Mouse (Mus musculus): Measurements from ENCODE around the gene BC005624. TPM values are rescaled to one million over a fixed set of nuclear protein-coding genes. Genes with fewer than 3 reads are reported as not detected.

The BC005624 gene
- 64.4 TPM in 2 replicates for polyA plus RNA-seq (2015; fragmentation: Nextera tagmentation; extraction: Ambion mirVana)

DNA sequence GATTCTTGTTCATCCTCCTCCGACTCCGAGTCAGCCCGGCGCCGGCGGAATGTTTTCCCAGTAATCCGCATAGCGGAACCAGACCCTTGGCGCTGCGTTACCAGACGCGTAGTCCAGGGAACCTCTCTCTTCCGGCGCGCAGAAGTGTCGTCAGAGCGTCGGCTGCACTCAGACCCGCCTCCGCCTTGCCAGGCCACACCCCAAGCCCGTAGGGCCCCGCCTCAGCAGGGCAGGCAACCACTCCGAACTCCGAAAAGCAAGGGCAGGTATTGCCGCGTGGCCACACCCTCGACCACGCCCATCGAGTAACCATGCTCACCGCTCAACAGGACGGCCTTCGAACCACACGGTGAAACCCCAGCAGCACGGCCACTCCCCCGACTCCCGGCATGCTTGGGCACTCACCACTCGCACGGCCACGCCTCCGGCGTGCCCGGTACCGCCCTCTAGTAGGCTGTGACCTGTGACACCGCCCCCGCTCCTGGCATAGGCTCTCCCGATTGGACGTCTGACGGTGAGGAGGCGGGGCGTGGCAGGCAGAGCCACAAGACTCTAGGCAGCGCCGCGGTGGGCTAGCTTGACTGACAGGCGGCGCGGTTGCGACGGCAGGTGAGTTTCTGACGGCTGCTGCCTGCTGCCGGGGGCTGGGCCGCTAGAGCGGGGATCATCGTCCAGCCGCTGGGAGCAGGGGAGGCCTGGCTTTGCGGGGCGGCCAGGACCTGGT, at the start of gene BC005624, which contains the start of gene Usp20:
TSS of gene BC005624 (minus strand) at position 412 of the 724 bp plus-strand sequence.
TSS of gene Usp20 (plus strand) at position 490 of the 724 bp plus-strand sequence.
- Histone ChIP-seq H3K4me2 (replicated peaks) (peak within 1 kb of the TSS; percentile 80), H3K4me1 (peaks cover 25% of the 10 kb centered on the region), H3K36me3 (peaks cover 30% of the 10 kb centered on the region), H3K4me3 (replicated peaks) (peak within 1 kb of the TSS; percentile 81), H3K9me3 (replicated peaks) (no peaks in the 10 kb centered on the region), H3K9ac (peak within 1 kb of the TSS; percentile 55), H3K27me3 (no peaks in the 10 kb centered on the region), H3K27ac (replicated peaks) (peak within 1 kb of the TSS; percentile 59)
- WGBS = under 1% methylated on average over 66 of the region's 66 CpGs
- ATAC-seq (ENCODE audit: insufficient number of reproducible peaks, low FRiP score, low TSS enrichment, low read depth) = peak; percentile 99

DNA sequence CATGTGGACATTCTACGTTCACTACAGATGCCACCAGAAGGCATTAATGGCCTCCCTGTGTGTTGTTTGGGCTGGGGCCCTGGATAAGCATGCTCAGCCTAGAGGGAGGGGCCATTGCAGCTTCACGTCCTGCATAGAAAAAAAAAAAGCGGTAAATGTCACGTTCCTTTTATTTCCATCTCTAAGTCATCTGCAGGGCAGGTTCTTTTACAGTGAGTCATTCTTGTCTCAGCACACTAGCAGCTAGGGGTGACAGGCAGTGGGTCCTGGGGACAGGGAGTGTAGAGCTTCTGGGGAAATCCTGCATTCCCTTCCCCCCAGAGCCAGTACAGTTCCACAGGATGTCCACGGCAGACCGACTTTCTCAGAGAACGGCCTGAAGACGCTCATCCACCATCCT, 44.6 kb upstream of the BC005624 start:
- no peaks in the 10 kb centered on the region for H3K9me3 ChIP-seq (replicated peaks)
- H3K4me2 ChIP-seq (replicated peaks) = no peak overlapping the region
- H3K27me3 ChIP-seq = no peaks in the 10 kb centered on the region
- H3K4me3 ChIP-seq (replicated peaks) = no peak overlapping the region
- peaks cover 7% of the 10 kb centered on the region; the same call in 1 of the 2 replicates for H3K4me1 ChIP-seq
- 0 out of 2 replicates have a peak, but pooled peaks have one; percentile 52 for ATAC-seq (ENCODE audit: insufficient number of reproducible peaks, low FRiP score, low TSS enrichment, low read depth)
- H3K27ac ChIP-seq (replicated peaks) = no peak overlapping the region
- H3K36me3 ChIP-seq = peaks cover 34% of the 10 kb centered on the region
- no peak overlapping the region for H3K9ac ChIP-seq
- WGBS = 45% methylated on average over 8 of the region's 8 CpGs

DNA sequence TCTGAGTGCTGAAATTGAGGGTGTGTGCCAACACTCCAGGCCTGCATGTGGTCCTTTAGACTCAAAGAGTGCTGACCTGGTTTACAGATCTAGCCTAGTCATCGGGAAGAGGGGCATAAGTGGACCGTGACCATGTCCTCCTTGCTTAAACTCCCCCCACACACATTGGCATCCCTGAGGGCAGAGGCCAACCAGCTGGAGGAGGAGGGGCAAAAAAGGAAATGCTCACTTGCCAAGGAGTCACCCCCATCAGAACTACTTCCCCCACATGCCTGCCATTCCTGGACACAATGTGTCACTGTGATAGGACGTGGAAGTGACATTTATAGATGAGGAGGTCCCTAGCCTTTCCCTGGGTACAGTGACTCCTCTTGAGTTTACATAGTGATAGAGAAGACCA, 43.5 kb upstream of the BC005624 start:
- WGBS = 73% methylated on average over 3 of the region's 3 CpGs
- H3K27me3 ChIP-seq = no peaks in the 10 kb centered on the region

DNA sequence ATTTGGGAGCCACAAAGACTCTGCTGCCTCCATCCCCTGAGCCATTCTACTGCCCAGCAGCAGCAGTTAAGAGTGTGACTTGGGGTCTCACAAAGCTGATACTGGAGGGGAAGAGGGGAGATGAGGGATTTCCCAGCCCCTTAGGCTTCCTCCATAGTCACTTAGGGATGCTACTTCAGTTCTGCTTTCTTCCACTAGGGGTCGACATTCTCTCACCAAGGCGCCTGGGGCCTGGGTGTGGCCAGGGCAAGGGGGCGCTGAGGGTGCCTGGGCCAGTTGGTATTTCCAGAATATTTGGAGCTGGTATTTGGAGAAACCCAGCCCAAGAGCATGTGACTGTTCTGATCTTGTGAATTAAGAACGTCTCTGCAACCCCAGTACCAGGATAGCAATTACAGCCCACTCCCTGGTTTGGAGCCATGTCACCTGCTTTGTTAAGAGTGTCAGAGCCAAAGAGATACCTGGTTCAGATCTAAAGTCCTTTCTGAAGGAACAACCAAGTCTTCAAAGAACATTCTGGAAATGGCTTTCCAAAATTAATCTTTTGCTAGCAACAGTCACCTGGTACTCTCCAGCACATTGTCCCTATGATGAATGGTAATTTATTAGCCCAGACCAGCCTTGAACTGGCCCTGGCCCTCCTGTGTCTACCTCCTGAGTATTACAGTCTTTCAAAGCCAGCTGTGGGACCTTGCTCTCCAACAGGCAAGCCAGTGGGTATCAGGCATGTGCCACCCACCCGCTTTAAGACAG, 42.8 kb upstream of the BC005624 start:
- Histone ChIP-seq H3K27ac (replicated peaks) (no peak overlapping the region), H3K36me3 (peaks cover 42% of the 10 kb centered on the region), H3K9ac (no peak overlapping the region), H3K9me3 (replicated peaks) (no peaks in the 10 kb centered on the region), H3K27me3 (no peaks in the 10 kb centered on the region), H3K4me2 (replicated peaks) (no peak overlapping the region), H3K4me3 (replicated peaks) (no peak overlapping the region), H3K4me1 (peaks cover 7% of the 10 kb centered on the region; the same call in 1 of the 2 replicates)
- no peak for ATAC-seq (ENCODE audit: insufficient number of reproducible peaks, low FRiP score, low TSS enrichment, low read depth)
- 28% methylated on average over 5 of the region's 5 CpGs for WGBS

More for the DNA sequence above, 43.5 kb upstream of the BC005624 start:
- ATAC-seq (ENCODE audit: insufficient number of reproducible peaks, low FRiP score, low TSS enrichment, low read depth) = no peak
- Histone ChIP-seq H3K4me1 (peaks cover 7% of the 10 kb centered on the region; the same call in 1 of the 2 replicates), H3K9me3 (replicated peaks) (no peaks in the 10 kb centered on the region), H3K36me3 (peaks cover 41% of the 10 kb centered on the region), H3K9ac (no peak overlapping the region), H3K4me3 (replicated peaks) (no peak overlapping the region), H3K4me2 (replicated peaks) (no peak overlapping the region), H3K27ac (replicated peaks) (no peak overlapping the region)

DNA sequence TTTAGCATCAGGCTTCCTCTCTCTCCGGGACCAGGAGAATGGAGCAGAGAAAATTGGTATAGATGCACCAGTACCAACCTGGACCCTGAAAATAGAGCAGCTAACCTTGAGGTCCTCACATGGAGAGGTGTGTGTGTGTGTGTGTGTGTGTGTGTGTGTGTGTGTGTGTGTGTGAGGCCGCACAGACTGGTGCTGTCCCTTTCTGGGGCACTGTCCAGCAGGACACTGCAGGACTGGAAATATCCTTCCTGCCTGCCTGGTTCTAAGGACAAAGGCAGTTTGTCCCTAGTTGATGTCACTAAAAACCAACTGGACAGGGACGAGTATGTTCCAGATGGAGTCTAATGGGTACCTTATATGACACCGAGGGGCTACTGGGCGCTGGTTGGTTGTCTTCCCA, 41.9 kb upstream of the BC005624 start:
- peaks cover 7% of the 10 kb centered on the region; the same call in 1 of the 2 replicates for H3K4me1 ChIP-seq
- H3K9ac ChIP-seq = no peak overlapping the region
- WGBS = 73% methylated on average over 5 of the region's 5 CpGs
- no peaks in the 10 kb centered on the region for H3K27me3 ChIP-seq
- no peak overlapping the region for H3K4me3 ChIP-seq (replicated peaks)
- no peak overlapping the region for H3K27ac ChIP-seq (replicated peaks)
- no peak overlapping the region for H3K4me2 ChIP-seq (replicated peaks)
- no peaks in the 10 kb centered on the region for H3K9me3 ChIP-seq (replicated peaks)
- H3K36me3 ChIP-seq = peaks cover 46% of the 10 kb centered on the region
- ATAC-seq (ENCODE audit: insufficient number of reproducible peaks, low FRiP score, low TSS enrichment, low read depth) = no peak

DNA sequence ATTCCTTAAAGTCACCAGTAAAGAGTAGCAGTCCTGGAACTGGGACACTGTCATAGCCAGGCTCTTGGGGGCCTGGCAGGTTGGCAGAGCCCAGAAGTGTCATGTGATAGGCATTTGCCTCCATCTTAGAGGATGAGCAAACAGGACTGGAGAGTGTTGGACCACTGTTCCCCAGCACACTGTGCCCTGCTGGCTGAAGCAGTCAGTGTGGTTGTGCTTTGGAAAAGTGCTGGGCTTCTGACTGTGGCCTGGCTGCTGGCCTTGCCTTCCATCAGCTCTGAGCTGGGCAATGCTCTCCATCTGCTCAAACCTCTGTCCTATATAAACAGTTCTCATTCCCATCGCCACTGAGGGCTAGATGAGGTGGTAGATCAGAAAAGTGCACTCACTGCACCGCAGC, 38.2 kb upstream of the BC005624 start:
- H3K9ac ChIP-seq = no peak overlapping the region
- WGBS = 92% methylated on average over 2 of the region's 2 CpGs
- peaks cover 62% of the 10 kb centered on the region for H3K36me3 ChIP-seq
- H3K27ac ChIP-seq (replicated peaks) = no peak overlapping the region
- no peaks in the 10 kb centered on the region for H3K9me3 ChIP-seq (replicated peaks)
- H3K4me3 ChIP-seq (replicated peaks) = no peak overlapping the region
- no peak overlapping the region for H3K4me2 ChIP-seq (replicated peaks)
- peaks cover 4% of the 10 kb centered on the region; the same call in 1 of the 2 replicates for H3K4me1 ChIP-seq
- H3K27me3 ChIP-seq = no peaks in the 10 kb centered on the region
- no peak for ATAC-seq (ENCODE audit: insufficient number of reproducible peaks, low FRiP score, low TSS enrichment, low read depth)

DNA sequence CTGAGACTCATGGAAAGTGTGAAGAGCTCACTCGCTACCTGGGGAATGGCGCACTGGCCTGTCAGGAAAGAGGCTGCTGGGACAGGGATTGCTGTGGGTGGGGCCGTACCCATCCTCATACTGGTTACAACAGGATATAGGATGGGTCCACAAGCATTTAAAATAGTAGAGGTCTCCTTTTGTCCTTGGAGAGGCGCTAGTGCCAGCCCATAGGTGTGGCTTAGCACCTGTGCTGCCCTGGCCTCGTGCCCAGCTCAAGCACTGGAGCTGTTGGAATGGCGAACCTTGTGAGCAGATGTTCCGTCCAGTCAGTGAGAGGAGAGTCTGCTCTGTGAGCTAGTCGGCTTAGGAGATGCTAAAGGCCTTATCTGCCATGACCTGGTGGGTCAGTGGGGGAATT, 37.0 kb upstream of the BC005624 start:
- no peak for ATAC-seq (ENCODE audit: insufficient number of reproducible peaks, low FRiP score, low TSS enrichment, low read depth)
- no peak overlapping the region for H3K9ac ChIP-seq

DNA sequence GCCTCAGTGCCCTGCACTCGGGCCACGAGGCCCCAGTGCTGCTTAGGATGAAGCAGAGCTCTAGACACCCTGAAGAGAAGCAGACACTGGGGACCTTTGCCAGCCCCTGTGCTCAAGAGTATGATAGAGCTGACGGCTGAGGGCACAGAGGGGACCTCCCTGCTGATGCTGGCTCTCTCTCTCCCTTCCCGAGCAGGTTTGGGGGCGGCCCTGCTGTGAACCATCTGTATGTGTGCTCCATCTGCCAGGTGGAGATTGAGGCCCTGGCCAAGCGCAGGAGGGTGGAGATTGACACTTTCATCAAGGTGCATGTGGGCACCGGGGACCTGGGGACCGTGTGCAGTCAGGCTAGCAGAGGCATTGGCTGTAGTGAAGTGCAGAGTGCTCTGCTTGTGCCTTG, 36.5 kb upstream of the BC005624 start:
- no peak for ATAC-seq (ENCODE audit: insufficient number of reproducible peaks, low FRiP score, low TSS enrichment, low read depth)
- no peak overlapping the region for H3K27ac ChIP-seq (replicated peaks)
- no peak overlapping the region for H3K4me2 ChIP-seq (replicated peaks)
- H3K9me3 ChIP-seq (replicated peaks) = no peaks in the 10 kb centered on the region
- no peak overlapping the region for H3K9ac ChIP-seq
- H3K27me3 ChIP-seq = no peaks in the 10 kb centered on the region
- 88% methylated on average over 8 of the region's 8 CpGs for WGBS
- no peaks in the 10 kb centered on the region for H3K4me1 ChIP-seq
- no peak overlapping the region for H3K4me3 ChIP-seq (replicated peaks)
- H3K36me3 ChIP-seq = peaks cover 67% of the 10 kb centered on the region

More for the DNA sequence above, 37.0 kb upstream of the BC005624 start:
- Histone ChIP-seq H3K4me1 (no peaks in the 10 kb centered on the region), H3K36me3 (peaks cover 64% of the 10 kb centered on the region), H3K4me3 (replicated peaks) (no peak overlapping the region), H3K9me3 (replicated peaks) (no peaks in the 10 kb centered on the region), H3K27me3 (no peaks in the 10 kb centered on the region), H3K27ac (replicated peaks) (no peak overlapping the region), H3K4me2 (replicated peaks) (no peak overlapping the region)
- WGBS = 77% methylated on average over 8 of the region's 8 CpGs

DNA sequence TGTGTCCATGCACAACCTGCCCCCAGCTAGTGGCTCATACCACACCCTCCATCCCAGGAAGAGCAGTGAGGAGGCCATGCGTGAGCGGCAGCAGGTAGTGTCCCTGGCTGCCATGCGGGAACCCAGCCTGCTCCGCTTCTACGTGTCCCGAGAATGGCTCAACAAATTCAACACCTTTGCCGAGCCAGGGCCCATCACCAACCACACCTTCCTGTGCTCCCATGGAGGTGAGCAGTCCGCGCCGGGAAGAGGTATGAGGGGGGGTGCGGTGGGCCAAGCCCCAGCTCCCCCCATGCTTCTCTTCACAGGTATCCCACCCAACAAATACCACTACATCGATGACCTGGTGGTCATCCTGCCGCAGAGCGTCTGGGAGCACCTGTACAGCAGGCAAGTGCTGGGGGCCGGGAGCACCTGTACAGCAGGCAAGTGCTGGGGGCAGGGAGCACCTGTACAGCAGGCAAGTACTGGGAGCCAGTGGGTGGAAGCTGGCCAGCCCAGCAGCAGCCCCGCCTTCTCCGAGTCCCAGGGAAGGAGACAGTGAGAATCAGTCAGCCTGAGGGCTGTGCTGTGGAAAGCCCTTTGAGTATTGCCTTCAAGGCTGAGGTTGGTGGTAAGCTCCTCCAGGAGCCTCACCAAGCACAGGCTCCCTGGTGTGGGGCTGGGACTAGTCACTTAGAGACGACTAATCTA, 35.8 kb upstream of the BC005624 start:
- H3K27ac ChIP-seq (replicated peaks) = no peak overlapping the region
- no peak for ATAC-seq (ENCODE audit: insufficient number of reproducible peaks, low FRiP score, low TSS enrichment, low read depth)
- no peak overlapping the region for H3K4me3 ChIP-seq (replicated peaks)
- no peak overlapping the region for H3K4me2 ChIP-seq (replicated peaks)
- no peaks in the 10 kb centered on the region for H3K9me3 ChIP-seq (replicated peaks)
- H3K27me3 ChIP-seq = no peaks in the 10 kb centered on the region
- peaks cover 67% of the 10 kb centered on the region for H3K36me3 ChIP-seq
- no peak overlapping the region for H3K9ac ChIP-seq
- WGBS = 85% methylated on average over 18 of the region's 18 CpGs
- H3K4me1 ChIP-seq = no peaks in the 10 kb centered on the region

DNA sequence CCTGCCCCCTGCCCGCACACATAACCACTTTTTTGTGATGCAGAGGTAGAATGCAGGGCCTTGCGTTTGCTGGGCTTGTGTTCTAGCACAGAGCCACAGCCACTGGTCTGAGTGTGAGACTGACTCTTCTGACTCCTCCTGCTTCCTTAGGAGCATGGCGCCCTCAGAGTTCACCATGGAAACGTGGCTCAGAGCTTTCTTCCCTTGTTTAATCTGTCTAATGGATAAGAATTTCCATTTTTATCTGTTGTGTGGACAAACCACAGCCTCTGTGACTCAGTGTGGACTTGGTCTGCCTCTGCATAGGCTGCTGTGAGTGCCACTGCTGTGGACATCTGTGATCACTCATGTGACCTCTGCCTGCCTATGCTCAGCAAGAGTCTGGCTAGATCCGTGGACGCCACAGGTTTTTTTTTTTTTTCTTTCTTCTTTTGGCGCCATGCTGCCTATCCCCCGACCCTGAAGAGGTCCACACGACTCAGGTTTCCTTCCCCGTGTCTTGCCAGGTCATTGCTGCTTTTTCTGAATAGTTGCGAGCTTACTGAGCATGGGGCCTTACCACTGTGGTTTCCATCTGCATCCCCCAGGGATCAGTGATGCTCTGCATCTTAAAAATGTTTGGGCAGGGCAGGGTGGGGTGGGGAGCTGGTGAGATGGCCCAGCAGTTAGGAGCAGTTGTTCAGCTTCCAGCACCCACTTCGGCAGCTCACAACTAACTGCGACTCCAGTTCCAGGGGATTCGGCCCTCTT, 31.5 kb upstream of the BC005624 start:
- Histone ChIP-seq H3K4me2 (replicated peaks) (no peak overlapping the region), H3K27me3 (no peaks in the 10 kb centered on the region), H3K9me3 (replicated peaks) (no peaks in the 10 kb centered on the region), H3K9ac (no peak overlapping the region), H3K4me3 (replicated peaks) (no peak overlapping the region), H3K4me1 (no peaks in the 10 kb centered on the region), H3K27ac (replicated peaks) (no peak overlapping the region), H3K36me3 (peaks cover 69% of the 10 kb centered on the region)
- 67% methylated on average over 14 of the region's 14 CpGs for WGBS
- no peak for ATAC-seq (ENCODE audit: insufficient number of reproducible peaks, low FRiP score, low TSS enrichment, low read depth)

Measured in embryonic facial prominence, embryonic 15.5 days (tissue).